Comparison of ENCODE assay signal across 12 mouse cellular contexts in the genomic region with DNA sequence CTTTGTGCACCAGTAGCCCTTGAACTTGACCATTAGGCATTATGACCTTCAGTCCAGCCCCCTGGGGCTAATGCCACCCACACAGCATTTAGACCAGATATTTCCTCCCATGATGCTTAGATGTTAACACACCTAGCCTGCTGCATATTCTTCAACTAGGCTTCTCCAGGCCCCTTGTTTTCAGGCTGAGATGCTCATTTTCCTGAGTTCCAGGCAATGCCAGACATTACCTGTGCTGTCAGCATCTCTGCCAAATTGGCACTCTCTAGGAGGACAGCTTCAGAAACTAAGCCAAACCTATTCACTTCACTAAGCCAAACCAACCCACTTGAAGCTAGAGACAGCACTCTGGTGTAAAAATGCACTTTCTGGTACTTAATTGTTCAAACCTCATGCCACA. TPM values are rescaled to one million over a fixed set of nuclear protein-coding genes. Genes with fewer than 3 reads are reported as not detected.
DNase-seq lines count a peak whose midpoint lies in the region; ATAC-seq and TF ChIP-seq lines count a peak whose summit lies in the region.
"Had no signal": no experiment of that assay in that cellular context is flagged by ENCODE, and none has a peak within 500 bp of the region (broad histone marks: within the 10 kb centered on the region; RNA-seq: fewer than 3 reads in every experiment).

No protein-coding gene starts in this region.

- ATAC-seq in heart, embryonic 11.5 days (replicated peaks; ENCODE audit: insufficient number of reproducible peaks, low FRiP score, low TSS enrichment): no peak
- no peak for ATAC-seq in forebrain, embryonic 11.5 days (replicated peaks; ENCODE audit: low FRiP score)
- ATAC-seq in intestine, postnatal 0 days: no peak
- ATAC-seq: CD4-positive, CD25-positive, alpha-beta regulatory T cell, adult 4 months had no signal

- no peak for DNase-seq in heart, postnatal 36 days
- DNase-seq in MN1 (ENCODE audit: low spot score) (peak; percentile 26), adipocyte (ENCODE audit: low spot score) (no peak)
- DNase-seq in forebrain, embryonic 11.5 days (ENCODE audit: low spot score): no peak
- DNase-seq in urinary bladder, postnatal 4 days (ENCODE audit: low spot score in 2 of 2): no peak
- no peak for DNase-seq in natural killer cell, adult 2 months (ENCODE audit: low spot score in 2 of 2)
- DNase-seq: embryo, embryonic 11 days; kidney, adult 2 months had no signal

- H3K9me3 ChIP-seq in heart, embryonic 11.5 days (replicated peaks; ENCODE audit: control insufficient read depth, low read length): no peaks in the 10 kb centered on the region
- H3K9me3 ChIP-seq in forebrain, embryonic 11.5 days (ENCODE audit: control insufficient read depth, low read length): no peaks in the 10 kb centered on the region
- H3K9me3 ChIP-seq in intestine, postnatal 0 days (ENCODE audit: control insufficient read depth): no peaks in the 10 kb centered on the region
- H3K9me3 ChIP-seq: liver, embryonic 15.5 days had no signal

- H3K4me2 ChIP-seq in heart, embryonic 11.5 days: peak overlapping the region; percentile 71
- peak overlapping the region; percentile 12; the same call in 1 of the 2 replicates for H3K4me2 ChIP-seq in forebrain, embryonic 11.5 days (ENCODE audit: low read depth, low read length, severe bottlenecking)
- H3K4me2 ChIP-seq in intestine, postnatal 0 days (replicated peaks; ENCODE audit: low read depth): peak overlapping the region; percentile 85; the same call in 1 of the 2 replicates

- no peak overlapping the region for H3K9ac ChIP-seq in heart, embryonic 11.5 days (ENCODE audit: low read depth, low read length)
- no peak overlapping the region for H3K9ac ChIP-seq in forebrain, embryonic 11.5 days (ENCODE audit: low read length)
- H3K9ac ChIP-seq in intestine, postnatal 0 days (ENCODE audit: low read depth, low read length): no peak overlapping the region
- H3K9ac ChIP-seq: liver, embryonic 15.5 days had no signal

- H3K4me3 ChIP-seq in heart, embryonic 11.5 days (ENCODE audit: low read depth, low read length): peak overlapping the region; percentile 52; the same call in 1 of the 2 replicates
- peak overlapping the region; percentile 1; the same call in 1 of the 2 replicates for H3K4me3 ChIP-seq in forebrain, embryonic 11.5 days (ENCODE audit: low read depth, low read length)
- 0 out of 2 replicates have a peak overlapping the region, but pooled peaks have one; percentile 3 for H3K4me3 ChIP-seq in intestine, postnatal 0 days (ENCODE audit: low read depth, low read length)

- H3K27ac ChIP-seq in heart, embryonic 11.5 days (ENCODE audit: low read depth, low read length): no peak overlapping the region
- H3K27ac ChIP-seq in forebrain, embryonic 11.5 days (ENCODE audit: low read depth, low read length): no peak overlapping the region
- H3K27ac ChIP-seq in intestine, postnatal 0 days (ENCODE audit: low read depth, low read length): no peak overlapping the region
- H3K27ac ChIP-seq: liver, embryonic 15.5 days had no signal

- 0 out of 2 replicates have a peak, but pooled peaks cover 3% of the 10 kb centered on the region for H3K4me1 ChIP-seq in heart, embryonic 11.5 days (ENCODE audit: control insufficient read depth, insufficient read depth, low read length)
- peaks cover 2% of the 10 kb centered on the region; the same call in 1 of the 2 replicates for H3K4me1 ChIP-seq in forebrain, embryonic 11.5 days (replicated peaks; ENCODE audit: control insufficient read depth, insufficient read depth, low read length)
- H3K4me1 ChIP-seq in intestine, postnatal 0 days (replicated peaks; ENCODE audit: control insufficient read depth, insufficient read depth, low read length): no peaks in the 10 kb centered on the region

- intact Hi-C loops in heart, postnatal 36 days (cut with DNase I): loop anchor here (10.0 kb wide), 2 partner anchors 308 to 878 kb away; no protein-coding TSS in a partner anchor

- peaks cover 3% of the 10 kb centered on the region; the same call in 1 of the 2 replicates for H3K27me3 ChIP-seq in heart, embryonic 11.5 days (ENCODE audit: control insufficient read depth, insufficient read depth, low read length)
- peaks cover 6% of the 10 kb centered on the region for H3K27me3 ChIP-seq in forebrain, embryonic 11.5 days (ENCODE audit: control insufficient read depth, insufficient read depth, low read length)
- H3K27me3 ChIP-seq in intestine, postnatal 0 days (replicated peaks; ENCODE audit: control insufficient read depth, insufficient read depth, low read length): peaks cover 16% of the 10 kb centered on the region

- no peaks in the 10 kb centered on the region for H3K36me3 ChIP-seq in heart, embryonic 11.5 days (ENCODE audit: control insufficient read depth, insufficient read depth, low read length)
- H3K36me3 ChIP-seq in forebrain, embryonic 11.5 days (ENCODE audit: control insufficient read depth, insufficient read depth, low read length): no peaks in the 10 kb centered on the region
- no peaks in the 10 kb centered on the region for H3K36me3 ChIP-seq in intestine, postnatal 0 days (ENCODE audit: control insufficient read depth, insufficient read depth)
- H3K36me3 ChIP-seq: liver, embryonic 15.5 days had no signal

- no peak for TF ChIP-seq CTCF in intestine, postnatal 0 days (IDR thresholded peaks at IDR 0.05; ENCODE audit: low read depth)

RNA-seq across cellular contexts. Expression of gene Samd5, which starts 1.7 kb away (rescaled TPM):
- polyA plus RNA-seq in heart, embryonic 11.5 days (2014; fragmentation: Nextera tagmentation; extraction: Ambion mirVana): 3.8 and 4.2 TPM in 2 replicates
- total RNA-seq in heart, postnatal 36 days (2021): 1 to 10 TPM; 3.5 to 4.6 TPM
- 7.3 and 7.4 TPM in 2 replicates for polyA plus RNA-seq in forebrain, embryonic 11.5 days (2014; fragmentation: Nextera tagmentation; extraction: Ambion mirVana)
- 2.2 and 2.9 TPM in 2 replicates for polyA plus RNA-seq in intestine, postnatal 0 days (2015; fragmentation: Nextera tagmentation; extraction: Ambion mirVana)
- polyA plus RNA-seq: CD4-positive, CD25-positive, alpha-beta regulatory T cell, adult 4 months had no signal

Comparison
In these comparisons a context has a peak if more than half of its experiments do, and no peak if none do; other contexts are left out.
1. H3K4me2 ChIP-seq: peak in every context shown above with its lines; median percentile 85 in intestine, postnatal 0 days; 71 in heart, embryonic 11.5 days; 12 in forebrain, embryonic 11.5 days.
2. H3K4me3 ChIP-seq: peak in every context shown above with its lines; median percentile 52 in heart, embryonic 11.5 days; 3 in intestine, postnatal 0 days; 1 in forebrain, embryonic 11.5 days.